Mouse (Mus musculus): Measurements from ENCODE around the gene Foxp2.

Foxp2 gene

DNA sequence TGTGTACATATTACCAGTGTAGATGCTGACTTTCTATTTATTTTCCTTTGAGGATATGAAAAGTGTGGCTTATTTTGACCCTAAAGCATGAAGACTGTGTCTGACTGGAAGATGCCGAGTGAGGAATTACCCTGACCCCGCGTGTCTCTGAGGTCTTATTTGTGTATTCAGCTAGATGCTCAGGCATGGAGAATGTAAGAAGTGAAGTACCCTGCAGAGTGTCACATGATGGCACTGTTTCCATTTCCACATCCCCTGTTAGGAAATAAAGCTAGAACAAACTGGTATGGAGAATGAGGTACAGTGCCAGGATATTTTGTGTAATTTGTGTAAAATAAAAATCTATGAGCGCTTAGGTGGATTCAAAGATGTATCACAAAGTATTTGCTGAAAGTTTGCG lies 219.8 kb downstream of the Foxp2 start:
- no peak for DNase-seq

- DNase-seq: no peak
Measured at GRCm38 (mm10) chr6:15121339-15121738, 220.2 kb downstream of the Foxp2 start.

DNA sequence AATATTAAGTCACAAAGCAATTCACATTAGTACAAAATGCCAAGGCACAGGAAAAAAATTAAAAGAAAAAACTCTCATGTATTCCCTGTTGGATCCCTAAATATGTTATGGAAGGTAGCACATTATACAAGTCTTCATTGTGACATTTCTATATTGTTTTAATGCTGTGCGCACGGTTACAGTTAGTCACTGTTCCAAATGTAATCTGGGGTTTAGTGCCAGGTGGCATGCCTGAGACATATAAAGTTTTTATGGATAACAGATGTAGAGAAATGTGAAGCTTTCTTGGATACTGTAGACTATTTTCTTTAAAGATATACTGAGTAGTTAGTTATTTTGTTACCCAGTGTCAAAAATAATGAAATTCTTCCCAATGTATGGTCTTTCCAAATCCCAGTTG lies 229.0 kb downstream of the Foxp2 start:
- DNase-seq: no peak

GRCm38 (mm10) chr6:15142094-15142493 lies 240.9 kb downstream of the Foxp2 start:
- no peak for DNase-seq

GRCm38 (mm10) chr6:15151619-15152018 lies 250.5 kb downstream of the Foxp2 start:
- DNase-seq: no peak

DNA sequence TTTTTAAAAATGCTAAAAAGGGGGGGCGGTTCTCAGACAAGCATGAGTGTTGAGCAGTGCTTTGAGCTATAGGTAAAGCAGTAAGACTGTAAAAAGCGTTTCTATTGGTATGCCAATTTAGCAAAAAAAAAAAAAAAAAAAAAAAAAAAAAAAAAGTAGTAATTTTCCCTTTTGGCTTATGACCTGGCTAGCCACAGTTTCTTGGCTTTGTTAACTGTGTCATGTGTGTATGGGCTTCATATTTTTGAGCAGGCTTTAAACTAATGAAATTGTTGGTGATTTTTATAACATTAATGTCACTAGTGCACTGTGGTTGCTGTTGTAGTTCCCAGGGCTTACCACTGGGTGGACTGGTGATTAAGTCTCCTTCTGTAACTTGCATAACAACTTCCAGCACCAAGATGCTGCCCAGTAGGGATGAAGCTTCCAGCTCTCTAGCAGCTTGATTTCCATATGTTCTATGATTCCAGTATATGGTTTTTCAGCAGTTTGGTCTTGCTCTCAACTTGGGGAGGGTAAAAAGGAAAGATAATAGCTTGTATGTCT lies 262.4 kb downstream of the Foxp2 start:
- DNase-seq: no peak

- no peak for DNase-seq
Measured at GRCm38 (mm10) chr6:15176754-15177153, 275.6 kb downstream of the Foxp2 start.

DNA sequence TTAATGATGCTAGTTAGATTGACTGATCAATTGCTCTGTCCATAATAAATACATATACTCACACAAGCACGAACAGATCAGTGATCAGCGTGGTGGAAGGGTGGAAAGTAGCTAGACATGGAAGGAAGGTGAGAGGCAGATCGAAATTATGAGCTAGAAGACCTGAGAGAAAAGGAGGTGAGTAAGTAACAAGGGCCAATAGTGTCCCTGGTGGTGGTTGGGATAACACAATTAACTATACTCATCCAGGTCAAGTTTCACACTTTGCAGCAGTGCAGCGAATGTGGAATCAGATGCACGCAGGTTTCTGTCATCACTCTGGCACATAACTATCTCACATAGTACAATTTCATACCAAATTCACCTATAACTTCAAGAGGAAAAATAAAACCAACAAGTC lies 291.7 kb downstream of the Foxp2 start:
- no peak for DNase-seq

GRCm38 (mm10) chr6:15242176-15242942 lies 341.2 kb downstream of the Foxp2 start:
- no peak for DNase-seq

DNA sequence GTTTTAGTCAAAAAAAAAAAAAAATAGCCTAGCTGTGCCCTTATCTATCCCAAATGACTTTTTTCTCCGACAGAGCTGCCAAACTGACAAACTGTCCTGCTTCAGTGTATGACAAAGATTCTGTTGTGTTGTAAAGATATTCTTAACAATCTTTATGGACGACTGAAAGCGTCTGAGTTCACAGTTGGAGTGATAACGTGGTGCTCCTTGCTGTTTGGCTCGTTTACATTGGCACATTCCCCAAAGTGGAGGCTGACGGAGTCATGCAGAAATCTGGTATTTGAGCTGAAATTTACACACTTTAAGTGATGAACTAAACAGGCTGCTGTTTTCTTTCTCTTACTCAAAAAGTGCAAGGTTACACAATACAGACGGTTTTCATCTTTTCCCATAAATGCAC lies 356.2 kb downstream of the Foxp2 start:
- no peak for DNase-seq

GRCm38 (mm10) chr6:15257893-15258292 lies 356.7 kb downstream of the Foxp2 start:
- no peak for DNase-seq

DNA sequence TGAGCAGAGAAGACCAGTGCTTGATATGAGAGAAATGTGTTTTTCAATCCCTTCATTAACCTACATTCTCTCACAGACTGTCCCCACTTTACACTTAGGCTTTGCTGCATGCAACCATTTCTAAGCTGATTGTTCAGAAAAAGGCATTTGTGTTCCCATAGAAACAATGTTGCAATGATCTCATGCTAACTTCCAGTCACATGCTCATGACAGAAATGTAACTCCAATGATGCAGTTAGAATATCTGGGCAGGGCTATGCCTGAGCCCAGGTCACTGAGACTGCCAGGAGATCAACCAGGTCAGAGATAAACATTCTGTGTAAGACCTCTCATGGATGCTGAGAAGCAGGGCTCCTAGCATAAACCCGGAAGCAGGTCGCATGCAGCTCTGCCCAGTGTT lies 367.0 kb downstream of the Foxp2 start:
- DNase-seq: no peak

GRCm38 (mm10) chr6:15285213-15285612 lies 384.1 kb downstream of the Foxp2 start:
- DNase-seq: no peak

GRCm38 (mm10) chr6:15294081-15294480 lies 392.9 kb downstream of the Foxp2 start:
- DNase-seq: no peak

DNA sequence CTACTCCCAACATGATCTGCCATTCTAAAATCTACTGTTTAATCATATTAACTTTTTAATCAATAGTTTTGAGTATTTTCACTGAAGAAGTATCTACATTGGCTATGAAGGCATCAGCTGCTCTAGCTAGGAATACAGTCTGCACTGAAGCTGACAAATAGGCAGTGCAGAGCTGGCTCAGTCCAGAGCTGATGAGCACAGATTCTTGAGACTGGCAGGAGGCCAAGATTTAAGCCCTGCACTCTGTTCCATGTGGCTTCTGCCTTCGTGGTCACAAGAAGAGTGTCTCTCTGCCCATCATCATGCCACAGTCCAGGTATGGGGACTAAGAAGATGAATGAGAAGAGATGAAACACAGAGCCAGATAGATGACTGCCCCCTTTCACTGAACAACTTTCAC lies 398.1 kb downstream of the Foxp2 start:
- no peak for DNase-seq

GRCm38 (mm10) chr6:15310671-15311070 lies 409.5 kb downstream of the Foxp2 start:
- DNase-seq: no peak

DNA sequence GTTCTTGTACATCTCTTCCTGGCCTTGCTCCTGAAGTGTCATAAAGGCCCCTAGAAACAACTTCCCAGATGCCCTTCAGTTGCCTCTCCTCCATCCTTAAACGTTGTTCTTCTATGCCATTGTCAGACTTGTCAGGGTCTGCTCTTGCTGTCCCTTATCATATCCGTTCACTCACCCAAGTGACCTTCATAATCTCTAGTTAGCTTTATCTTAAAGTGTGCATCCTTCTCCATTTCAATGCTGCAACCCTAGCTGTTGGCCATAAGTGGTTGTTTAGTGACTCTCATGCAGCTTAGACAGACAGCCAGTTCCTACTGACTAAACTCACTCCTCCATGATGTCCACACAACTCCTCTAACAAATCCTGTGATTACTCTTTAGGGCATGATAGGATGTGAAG lies 415.8 kb downstream of the Foxp2 start:
- no peak for DNase-seq

DNA sequence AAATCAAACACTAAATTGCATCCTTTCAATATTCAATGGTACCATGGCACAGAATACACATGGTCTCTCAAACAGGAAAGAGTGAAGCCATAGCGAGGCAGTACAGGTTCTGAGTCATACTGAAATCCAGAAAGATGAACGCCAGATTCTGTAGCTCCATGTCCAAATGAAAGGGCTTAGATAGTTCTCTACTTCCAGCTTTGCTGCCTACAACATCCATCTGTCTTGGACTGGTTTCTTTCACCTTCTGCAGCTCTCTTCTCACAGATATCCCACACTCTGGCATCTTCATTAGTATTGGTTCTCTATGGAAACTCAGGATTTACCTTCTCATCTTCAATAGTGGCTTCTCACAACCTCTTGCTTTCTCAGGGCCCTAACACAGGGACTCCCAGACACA lies 417.2 kb downstream of the Foxp2 start:
- DNase-seq: no peak

DNA sequence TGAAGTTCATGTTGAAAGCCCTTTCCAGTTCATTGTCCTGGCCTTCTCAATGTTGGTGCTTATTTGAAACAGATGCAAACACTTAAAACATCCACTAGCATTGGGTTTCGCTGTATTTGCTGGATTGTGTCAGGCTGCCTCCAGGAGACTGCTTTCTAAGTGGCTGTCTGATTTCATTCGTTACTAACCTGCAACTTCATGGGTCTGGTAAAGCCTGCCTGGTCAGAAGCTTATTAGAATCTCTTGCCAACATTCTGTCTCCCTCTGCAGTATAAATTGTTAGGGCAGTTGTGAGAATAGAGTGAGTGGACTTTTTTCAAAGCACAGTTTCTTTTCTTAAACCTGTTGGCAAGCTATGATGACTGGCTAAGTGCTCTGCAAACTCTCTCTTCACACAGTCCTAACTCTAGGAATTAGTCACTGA lies 420.4 kb downstream of the Foxp2 start:
- DNase-seq: no peak

GRCm38 (mm10) chr6:15323099-15323498 lies 421.9 kb downstream of the Foxp2 start:
- no peak for DNase-seq

DNA sequence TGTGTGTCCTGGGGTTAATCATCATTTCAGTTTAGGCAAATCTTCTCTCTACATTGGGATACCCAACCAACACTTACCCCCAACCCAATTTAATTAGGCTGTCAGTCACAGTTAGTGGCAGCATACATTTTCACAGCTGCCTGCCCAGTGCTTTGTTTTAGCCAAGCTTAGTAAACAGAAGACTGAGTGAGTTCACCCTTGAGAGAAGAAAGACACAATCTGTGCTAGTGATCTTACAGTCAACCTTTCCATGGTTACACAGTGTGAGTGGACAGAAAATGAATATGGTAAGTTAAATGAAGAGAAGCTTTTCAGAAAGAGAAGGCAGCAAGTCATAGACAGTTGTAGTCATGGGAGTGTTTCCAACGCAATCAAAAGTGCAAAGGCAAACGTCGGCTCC lies 446.6 kb downstream of the Foxp2 start:
- DNase-seq: no peak

GRCm38 (mm10) chr6:15355852-15356251 lies 454.7 kb downstream of the Foxp2 start:
- no peak for DNase-seq

DNA sequence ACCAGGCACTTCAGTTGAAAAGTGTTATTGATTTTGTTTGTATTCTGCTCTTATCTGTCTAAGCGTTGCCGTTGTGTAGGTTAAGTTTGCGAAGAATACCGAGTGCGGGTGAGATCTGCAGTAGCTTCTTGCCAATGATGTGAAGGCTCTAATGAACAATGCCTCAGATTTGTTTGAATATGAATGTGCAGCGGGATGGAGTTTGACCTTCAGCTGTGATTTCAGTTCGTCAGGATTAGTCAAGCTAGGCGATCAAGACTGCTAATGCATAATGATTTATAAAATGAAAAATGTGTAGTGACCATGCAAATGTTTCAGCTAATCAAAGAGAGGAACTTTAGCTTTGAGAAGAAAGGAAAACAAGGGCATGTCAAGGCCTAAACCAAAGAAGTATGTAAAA lies 469.1 kb downstream of the Foxp2 start:
- no peak for DNase-seq

GRCm38 (mm10) chr6:15370827-15371226 lies 469.7 kb downstream of the Foxp2 start:
- no peak for DNase-seq

GRCm38 (mm10) chr6:15373621-15374020 lies 472.5 kb downstream of the Foxp2 start:
- DNase-seq: no peak

Data from cerebellum, adult 8-10 months (tissue).